Mouse (Mus musculus) bone marrow macrophage, adult 2 months (primary cell): ENCODE measurements at regions not wholly inside any gene's neighbourhood (a gene's known extent, or its start where the extent isn't known, plus 50 kb on each side); places are given as distances from the start of the nearest gene placed in this dataset.

Source experiments
- H3K27ac ChIP-seq: 2 replicates; pipeline ENCODE4 v1.5.1; 2012; ENCODE audit warnings: low read depth, low read length; ENCODE audit not compliant: insufficient read depth
- H3K4me1 ChIP-seq: 2 replicates; pipeline ENCODE4 v1.6.1; 2012; ENCODE audit warnings: low read length; ENCODE audit not compliant: control insufficient read depth, insufficient read depth
- H3K4me3 ChIP-seq: 2 replicates; pipeline ENCODE4 v1.5.1; 2012; ENCODE audit warnings: mild to moderate bottlenecking, low read length, moderate library complexity; ENCODE audit not compliant: insufficient read depth
- CTCF ChIP-seq: IDR thresholded peaks from 2 replicates; pipeline ENCODE4 v1.5.1; 2012; ENCODE audit warnings: low read depth, mild to moderate bottlenecking, low read length, moderate library complexity
- POLR2A ChIP-seq: IDR thresholded peaks from 2 replicates; pipeline ENCODE4 v1.6.1; 2012; ENCODE audit warnings: mild to moderate bottlenecking, low read depth, low read length, borderline replicate concordance

GRCm38 (mm10) chr2:133138877-133139276, 193.2 kb upstream of the Fermt1 start:
- H3K4me3 ChIP-seq, result no peak overlapping the region
- no peak for TF ChIP-seq CTCF
- no peak for TF ChIP-seq POLR2A
- no peaks in the 10 kb centered on the region for H3K4me1 ChIP-seq
- H3K27ac ChIP-seq, result no peak overlapping the region

GRCm38 (mm10) chr2:133141341-133142035, 195.8 kb upstream of the Fermt1 start:
- no peak overlapping the region for H3K4me3 ChIP-seq
- TF ChIP-seq CTCF (no peak), POLR2A (no peak)
- H3K4me1 ChIP-seq, result no peaks in the 10 kb centered on the region
- no peak overlapping the region for H3K27ac ChIP-seq

GRCm38 (mm10) chr2:133152461-133152860, 206.8 kb upstream of the Fermt1 start:
- no peak overlapping the region for H3K27ac ChIP-seq
- TF ChIP-seq POLR2A (no peak), CTCF (no peak)
- H3K4me1 ChIP-seq, result no peaks in the 10 kb centered on the region
- H3K4me3 ChIP-seq, result no peak overlapping the region

- no peak overlapping the region for H3K27ac ChIP-seq
- no peaks in the 10 kb centered on the region for H3K4me1 ChIP-seq
- no peak overlapping the region for H3K4me3 ChIP-seq
- TF ChIP-seq POLR2A (no peak), CTCF (no peak)
These were observed 210.8 kb upstream of the Fermt1 start for GRCm38 (mm10) chr2:133156537-133156936.

GRCm38 (mm10) chr2:133158206-133158605, 212.5 kb upstream of the Fermt1 start:
- Histone ChIP-seq H3K27ac (no peak overlapping the region), H3K4me1 (no peaks in the 10 kb centered on the region), H3K4me3 (no peak overlapping the region)
- TF ChIP-seq POLR2A (no peak), CTCF (no peak)

GRCm38 (mm10) chr2:133159398-133159797, 213.7 kb upstream of the Fermt1 start:
- Histone ChIP-seq H3K4me1 (no peaks in the 10 kb centered on the region), H3K4me3 (no peak overlapping the region), H3K27ac (no peak overlapping the region)
- TF ChIP-seq CTCF (no peak), POLR2A (no peak)

GRCm38 (mm10) chr2:133176411-133176810, 230.7 kb upstream of the Fermt1 start:
- no peak overlapping the region for H3K27ac ChIP-seq
- TF ChIP-seq CTCF (no peak), POLR2A (no peak)

GRCm38 (mm10) chr2:133181216-133181615, 235.5 kb upstream of the Fermt1 start:
- Histone ChIP-seq H3K4me1 (no peaks in the 10 kb centered on the region), H3K27ac (no peak overlapping the region), H3K4me3 (no peak overlapping the region)
- TF ChIP-seq CTCF (no peak), POLR2A (no peak)

More at GRCm38 (mm10) chr2:133176411-133176810, 230.7 kb upstream of the Fermt1 start:
- no peaks in the 10 kb centered on the region for H3K4me1 ChIP-seq
- H3K4me3 ChIP-seq, result no peak overlapping the region

- Histone ChIP-seq H3K27ac (no peak overlapping the region), H3K4me3 (no peak overlapping the region), H3K4me1 (no peaks in the 10 kb centered on the region)
- TF ChIP-seq CTCF (no peak), POLR2A (no peak)
These were observed 237.2 kb upstream of the Fermt1 start for GRCm38 (mm10) chr2:133182920-133183319.

GRCm38 (mm10) chr2:133204295-133204866, 258.7 kb upstream of the Fermt1 start:
- Histone ChIP-seq H3K4me1 (no peaks in the 10 kb centered on the region), H3K27ac (no peak overlapping the region), H3K4me3 (no peak overlapping the region)
- TF ChIP-seq CTCF (no peak), POLR2A (no peak)
